Mouse (Mus musculus): Measurements from ENCODE around the gene N4bp2l2.
"Not testable (repeated sequence)": the region's sequence is repeated elsewhere in the genome, so short reads cannot be mapped to it uniquely, and the experiment has no call there.

N4bp2l2 gene

DNA sequence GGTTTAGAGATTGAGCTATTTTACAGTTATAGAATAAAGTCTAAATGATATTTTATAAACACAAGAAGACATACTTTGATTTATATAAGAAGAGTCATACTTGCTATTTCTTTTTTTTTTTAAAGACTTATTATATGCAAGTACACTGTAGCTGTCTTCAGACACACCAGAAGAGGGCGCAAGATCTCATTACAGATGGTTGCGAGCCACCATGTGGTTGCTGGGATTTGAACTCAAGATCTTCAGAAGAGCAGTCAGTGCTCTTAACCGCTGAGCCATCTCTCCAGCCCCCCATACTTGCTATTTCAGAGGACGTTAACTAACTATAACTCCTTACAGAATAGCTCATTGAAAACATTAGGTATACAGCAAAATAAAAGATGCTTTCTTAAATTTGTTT is 22.6 kb downstream of the N4bp2l2 start:
- DNase-seq (ENCODE audit: low spot score in 2 of 2): not testable (repeated sequence)

DNA sequence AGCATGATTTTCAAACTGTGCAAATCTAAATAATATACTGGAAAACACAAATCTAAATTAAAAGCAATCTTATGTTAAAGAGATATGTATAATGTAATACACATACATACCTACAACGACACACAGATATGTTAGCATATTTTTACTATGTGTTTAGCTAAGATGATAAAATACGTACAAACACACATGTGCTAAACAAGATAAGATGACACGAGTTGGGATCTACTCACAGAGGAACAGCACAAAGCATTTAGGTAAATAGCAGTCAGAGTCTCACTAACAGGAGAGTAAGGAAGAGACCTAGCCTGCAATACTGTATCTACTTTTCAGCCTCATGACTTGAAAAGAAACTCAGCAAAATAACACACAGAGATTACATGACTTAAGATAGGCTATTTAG is 24.5 kb downstream of the N4bp2l2 start:
- no peak for DNase-seq (ENCODE audit: low spot score in 2 of 2)

DNA sequence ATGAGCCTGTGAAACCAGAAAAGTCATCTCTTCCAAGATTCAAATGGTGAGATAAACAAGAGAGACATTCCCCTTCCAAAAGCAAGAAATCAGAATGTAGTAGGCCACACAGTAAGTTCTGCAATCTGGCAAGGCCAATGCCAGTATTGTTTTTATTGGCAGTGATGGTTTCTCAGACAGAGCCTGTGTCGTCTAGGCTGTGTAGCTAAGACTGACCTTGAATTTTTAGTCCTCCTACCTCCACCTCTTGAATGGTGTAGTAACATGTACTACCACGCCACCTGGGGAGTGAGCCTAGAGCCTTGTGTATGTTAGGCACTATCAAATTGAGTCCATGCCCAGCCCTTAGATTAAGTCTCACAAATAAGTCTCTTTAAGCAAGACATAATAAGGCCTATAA is 36.3 kb downstream of the N4bp2l2 start:
- no peak for DNase-seq (ENCODE audit: low spot score in 2 of 2)

DNA sequence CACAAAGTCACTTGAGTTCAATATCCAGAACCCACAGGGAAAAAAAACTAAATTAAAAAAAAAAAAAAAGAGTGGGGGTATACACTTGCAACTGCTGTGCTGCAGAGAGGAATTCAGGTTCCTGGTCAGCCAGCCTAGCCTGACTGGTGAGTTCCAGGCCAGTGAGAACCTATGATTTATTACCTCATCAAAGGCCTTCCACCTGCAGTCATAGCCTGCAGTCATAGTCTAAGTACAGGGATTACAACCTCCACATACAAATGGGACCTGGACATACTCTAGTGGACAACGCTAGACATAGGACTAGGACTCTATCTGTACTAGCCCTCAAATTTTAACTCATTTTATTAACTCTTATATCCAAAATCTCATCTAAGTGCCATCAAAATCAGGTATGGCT is 36.7 kb downstream of the N4bp2l2 start:
- DNase-seq (ENCODE audit: low spot score in 2 of 2): no peak

DNA sequence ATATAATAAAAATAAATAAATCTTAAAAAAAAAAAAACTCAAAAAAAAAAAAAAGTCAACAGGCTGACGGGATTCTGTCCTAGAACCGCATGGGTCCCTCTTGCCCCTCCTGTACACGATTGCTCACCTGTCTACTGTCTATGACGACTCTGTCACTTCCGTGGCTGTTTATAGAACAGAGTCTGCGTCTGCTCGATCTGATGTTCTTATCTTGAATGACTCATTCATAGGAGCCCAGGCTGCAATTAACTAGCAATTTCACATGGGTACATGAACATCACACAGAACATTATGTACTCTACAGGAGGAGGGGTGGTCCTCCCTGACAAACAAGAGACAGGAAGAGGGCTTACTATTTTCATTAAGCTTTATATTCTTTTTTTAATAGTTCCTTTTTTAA is 40.5 kb downstream of the N4bp2l2 start:
- DNase-seq (ENCODE audit: low spot score in 2 of 2): no peak

DNA sequence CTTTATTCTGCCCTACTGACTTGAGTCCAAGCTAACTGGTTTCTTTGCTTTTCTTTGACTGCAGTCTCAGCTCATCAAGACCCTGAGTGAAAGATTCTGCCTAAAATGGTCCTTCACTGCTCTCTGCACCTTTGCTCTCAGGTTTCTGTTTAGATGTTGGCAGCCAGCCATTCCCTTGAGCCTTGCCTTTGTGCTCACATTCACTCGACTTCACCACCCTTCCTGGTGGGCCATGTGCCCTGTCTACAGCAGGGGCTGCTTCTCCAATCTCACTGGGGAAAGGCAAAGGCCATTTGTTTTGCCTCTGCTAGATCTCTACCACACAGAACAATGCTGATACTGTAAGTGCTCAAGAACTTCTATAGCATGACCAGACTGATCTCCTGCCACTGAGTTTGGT is 43.2 kb downstream of the N4bp2l2 start:
- DNase-seq (ENCODE audit: low spot score in 2 of 2): no peak

DNA sequence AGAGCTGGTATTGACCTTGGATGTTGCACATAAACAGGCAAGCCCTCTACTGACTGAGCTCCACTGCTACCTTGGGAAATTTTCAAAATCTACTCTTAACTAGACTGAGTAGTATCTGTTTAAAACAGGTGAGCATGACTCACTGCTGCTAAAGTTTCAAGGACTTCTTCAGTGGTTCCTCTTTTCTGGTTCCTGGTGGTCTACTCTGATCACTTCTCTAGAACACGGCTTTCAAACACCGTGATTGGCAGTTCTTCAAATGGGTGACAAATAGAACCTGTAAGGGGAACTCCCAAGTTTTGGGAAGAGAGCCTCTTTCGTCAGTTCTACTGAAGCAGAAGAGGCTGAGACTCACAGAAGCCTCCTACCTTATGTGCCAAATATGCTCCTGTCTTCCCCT is 44.4 kb downstream of the N4bp2l2 start:
- DNase-seq (ENCODE audit: low spot score in 2 of 2): no peak

DNA sequence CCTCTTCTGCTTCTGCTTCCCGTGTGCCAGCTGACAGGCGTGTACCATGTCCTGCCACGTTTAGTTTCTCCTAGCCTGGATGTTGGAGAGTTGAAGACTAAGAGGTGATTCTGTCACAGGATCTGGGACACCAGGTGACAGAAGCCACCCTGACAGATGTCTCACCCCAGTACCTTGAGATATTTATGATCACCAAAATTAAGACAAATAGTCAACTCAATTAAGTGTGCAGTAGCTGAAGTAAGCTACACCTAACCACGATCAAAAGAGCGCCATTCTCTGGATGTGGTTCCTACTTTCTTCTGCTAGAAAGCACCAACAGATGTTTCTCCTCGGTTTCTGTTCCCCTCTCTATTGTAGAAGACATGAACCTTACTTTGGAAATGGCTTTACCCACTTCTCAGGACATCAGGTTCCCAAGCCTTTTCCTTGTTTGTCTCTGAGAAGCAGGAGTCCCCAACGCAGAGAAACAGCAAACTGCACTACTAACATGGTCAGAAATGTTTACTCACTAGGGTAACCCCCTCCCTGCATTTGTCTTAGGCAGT is 45.3 kb downstream of the N4bp2l2 start:
- DNase-seq (ENCODE audit: low spot score in 2 of 2): no peak

DNA sequence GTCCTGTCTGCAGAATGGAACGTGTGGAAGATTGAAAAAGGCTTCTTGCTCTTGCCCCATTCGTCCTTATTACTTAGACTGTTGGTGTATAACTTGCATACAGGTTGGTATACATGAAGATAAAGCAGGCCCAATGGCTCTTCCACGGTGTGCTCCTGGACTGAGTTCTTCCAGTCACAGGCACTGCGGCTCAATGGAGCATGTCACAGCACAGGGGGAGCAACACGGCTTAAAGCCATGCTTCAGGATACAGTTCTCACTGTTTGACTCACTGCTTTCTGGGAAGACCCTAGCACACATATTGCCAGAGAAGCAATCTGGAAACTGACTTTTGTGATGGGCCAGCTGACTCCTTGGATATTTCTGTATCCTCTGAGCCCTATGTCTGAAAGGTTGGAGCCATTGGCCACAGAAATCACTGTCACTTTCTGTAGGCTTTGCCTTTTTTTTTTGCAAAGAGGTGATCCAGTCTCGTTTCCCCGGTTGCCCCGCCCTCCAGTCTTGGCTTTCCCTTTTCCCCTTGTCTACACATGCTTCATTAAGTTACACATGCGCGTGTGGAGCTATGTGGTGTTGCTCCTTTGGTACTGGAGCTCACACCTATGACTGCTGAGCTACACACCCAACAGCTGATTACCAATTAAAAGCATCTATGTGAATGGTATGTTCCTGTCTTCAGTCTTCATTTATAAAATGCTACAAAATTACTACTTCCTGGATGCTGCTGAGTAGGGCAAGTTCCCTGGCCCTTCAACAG is 47.2 kb downstream of the N4bp2l2 start:
- no peak for DNase-seq (ENCODE audit: low spot score in 2 of 2)

DNA sequence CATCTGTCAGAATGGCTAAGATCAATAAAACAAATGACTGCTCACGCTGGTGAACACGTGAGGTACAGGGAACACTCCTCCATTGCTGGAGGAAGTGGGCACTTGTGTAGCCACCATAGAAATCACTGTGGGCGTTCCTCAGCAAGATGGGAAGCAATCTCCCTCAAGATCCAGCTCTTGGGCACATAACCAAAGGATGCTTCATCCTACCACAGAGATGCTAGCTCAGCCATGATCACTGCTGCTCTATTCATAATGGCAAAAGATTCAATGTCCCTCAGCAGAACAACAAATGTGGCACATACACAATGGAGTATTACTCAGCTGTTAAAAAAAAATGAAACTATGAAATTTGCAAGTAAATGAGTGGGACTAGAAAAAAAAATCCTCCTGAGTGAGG is 49.3 kb downstream of the N4bp2l2 start:
- no peak for DNase-seq (ENCODE audit: low spot score in 2 of 2)

DNA sequence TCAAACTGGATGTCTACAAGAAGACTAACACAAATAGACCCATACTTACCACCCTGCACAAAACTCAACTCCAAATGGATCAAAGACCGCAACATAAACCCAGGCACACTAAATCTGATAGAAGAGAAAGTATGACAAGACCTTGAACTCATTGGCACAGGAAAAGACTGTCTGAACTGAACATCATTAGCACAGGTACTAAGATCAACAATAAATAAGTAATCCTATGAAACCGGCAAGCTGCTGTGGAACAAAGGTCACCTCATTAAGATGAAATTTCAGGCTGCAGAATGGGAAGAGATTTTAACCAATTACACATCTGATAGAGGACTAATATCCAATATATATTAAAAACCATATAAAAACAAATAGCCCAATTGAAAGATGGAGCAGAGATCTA is 49.8 kb downstream of the N4bp2l2 start:
- no peak for DNase-seq (ENCODE audit: low spot score in 2 of 2)

DNA sequence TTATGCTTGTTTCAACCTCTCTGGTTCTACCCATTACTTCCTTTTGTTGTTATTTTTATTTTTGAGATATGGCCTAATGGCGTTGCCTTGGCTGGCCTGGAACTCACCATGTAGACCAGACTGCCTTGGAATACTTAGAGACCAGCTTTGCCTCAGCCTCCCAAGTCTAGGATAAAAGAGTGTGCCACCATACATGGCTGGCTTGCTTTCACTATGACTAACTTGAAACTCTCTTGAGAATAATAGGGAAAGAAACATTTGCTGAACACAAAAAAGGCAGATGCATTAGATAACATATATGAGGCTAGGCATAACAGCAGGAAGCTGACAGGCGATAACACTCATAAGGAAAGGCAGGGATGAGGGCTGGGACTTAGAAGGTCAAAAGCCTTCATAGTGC is 51.9 kb downstream of the N4bp2l2 start:
- no peak for DNase-seq (ENCODE audit: low spot score in 2 of 2)

DNA sequence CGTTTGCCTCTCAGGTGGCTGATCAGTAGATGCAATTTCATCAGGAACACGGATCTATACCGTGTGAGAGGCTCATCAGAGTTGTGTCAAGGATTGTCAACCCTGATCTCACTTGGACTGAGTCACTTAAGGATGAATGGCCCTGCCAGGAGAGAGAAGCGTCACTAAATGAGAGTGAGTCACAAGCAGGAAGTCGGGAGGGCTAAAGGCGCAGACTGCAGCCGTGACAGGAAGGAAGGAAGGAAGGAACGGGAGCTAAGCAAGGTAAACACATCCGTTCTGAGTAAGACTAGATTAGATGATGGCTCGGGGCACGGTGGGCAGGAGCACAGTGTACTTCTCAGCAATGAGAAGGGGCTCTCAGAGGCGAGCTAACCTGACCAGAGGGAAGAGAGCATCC is 54.3 kb downstream of the N4bp2l2 start:
- DNase-seq (ENCODE audit: low spot score in 2 of 2): peak in 1 of 2 experiments; percentile 24

DNA sequence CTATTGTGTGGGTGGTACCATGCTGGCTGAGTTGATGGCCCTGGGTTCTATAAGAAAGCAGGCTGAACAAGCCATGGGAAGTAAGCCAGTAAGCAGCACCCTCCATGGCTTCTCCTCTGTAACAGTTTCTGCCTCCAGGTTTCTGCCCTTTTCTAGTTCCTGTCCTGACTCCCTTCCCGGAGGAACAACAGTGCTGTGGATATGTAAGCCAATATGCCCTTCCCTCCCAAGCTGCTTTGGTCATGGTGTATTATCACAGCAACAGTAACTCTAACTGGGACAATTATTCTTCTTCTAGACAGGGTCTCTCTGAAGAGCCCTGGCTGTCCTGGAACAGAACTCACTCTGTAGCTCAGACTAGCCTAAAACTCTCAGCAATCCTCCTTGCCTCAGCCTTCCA is 54.8 kb downstream of the N4bp2l2 start:
- no peak for DNase-seq (ENCODE audit: low spot score in 2 of 2)

DNA sequence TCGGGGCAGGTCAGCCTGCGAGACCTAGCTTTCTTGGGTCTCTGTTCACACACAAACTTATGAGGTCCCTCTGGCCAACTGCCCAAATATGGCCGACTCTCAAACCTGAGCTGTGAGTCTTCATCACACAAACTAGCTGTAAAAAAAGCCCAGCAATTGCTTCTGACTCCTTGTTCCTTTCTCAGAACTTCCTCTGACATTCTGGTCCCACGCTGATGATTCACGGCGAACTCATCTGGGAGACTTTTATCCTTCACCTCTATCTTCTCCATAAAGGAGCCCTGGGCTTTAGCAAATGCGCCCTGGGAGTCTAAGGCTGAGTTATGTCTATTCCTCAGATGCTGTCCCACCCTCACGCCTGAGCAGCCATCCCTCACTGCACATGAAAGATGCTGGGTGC is 58.4 kb downstream of the N4bp2l2 start:
- DNase-seq (ENCODE audit: low spot score in 2 of 2): no peak

DNA sequence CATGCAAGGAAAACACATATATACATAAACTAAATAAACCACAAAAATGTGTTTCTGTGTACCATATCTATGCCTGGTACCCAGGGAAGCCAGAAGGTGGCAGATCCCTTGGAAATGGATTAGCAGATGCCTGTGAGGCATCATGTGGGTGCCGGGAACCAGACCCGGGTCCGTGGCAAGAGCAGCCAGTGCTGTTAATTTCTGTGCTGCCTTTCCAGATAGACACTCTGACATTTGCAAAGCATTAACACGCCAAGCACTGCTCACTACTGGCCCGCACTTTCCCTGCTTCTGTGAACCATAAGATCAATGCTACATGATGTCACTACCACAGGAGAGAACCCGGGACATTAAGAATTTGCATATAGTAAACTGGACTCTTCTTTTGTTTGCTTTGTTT is 59.9 kb downstream of the N4bp2l2 start:
- DNase-seq (ENCODE audit: low spot score in 2 of 2): no peak

DNA sequence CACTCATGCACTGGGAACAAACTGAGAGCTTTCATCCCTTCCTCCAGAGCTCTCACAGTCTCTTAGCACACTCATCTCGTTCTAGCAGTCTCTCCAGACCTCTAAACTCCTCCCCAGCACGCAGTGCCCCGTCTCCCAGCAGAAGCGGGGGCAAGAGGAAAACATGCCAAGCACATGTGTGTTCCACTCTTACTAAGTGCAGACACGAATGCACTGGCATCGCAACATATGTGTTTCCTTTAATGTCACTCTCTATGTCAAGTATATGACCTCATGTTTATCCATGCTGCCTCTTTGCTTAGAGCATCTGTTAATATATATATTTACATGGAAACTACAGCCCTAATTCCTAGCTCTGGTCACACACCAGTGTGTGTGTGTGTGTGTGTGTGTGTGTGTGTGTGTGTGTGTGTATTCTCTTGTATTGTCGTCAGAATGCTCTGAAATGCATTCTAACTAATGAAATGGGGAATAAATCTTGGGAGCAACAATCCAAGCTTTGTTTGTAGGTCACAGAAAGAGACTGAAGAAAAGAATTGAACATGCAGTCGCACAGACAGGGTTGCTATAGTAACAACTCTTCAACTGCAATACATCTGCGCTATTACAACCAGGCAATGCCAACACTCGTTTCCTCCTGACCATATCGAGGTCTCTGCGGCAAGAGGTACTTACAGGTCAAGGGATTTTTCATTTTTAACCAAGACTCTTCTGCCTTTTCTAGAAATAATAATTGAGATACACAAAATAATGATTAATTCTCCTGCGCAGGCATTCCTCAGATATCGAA is 64.3 kb downstream of the N4bp2l2 start:
- DNase-seq (ENCODE audit: low spot score in 2 of 2): no peak

DNA sequence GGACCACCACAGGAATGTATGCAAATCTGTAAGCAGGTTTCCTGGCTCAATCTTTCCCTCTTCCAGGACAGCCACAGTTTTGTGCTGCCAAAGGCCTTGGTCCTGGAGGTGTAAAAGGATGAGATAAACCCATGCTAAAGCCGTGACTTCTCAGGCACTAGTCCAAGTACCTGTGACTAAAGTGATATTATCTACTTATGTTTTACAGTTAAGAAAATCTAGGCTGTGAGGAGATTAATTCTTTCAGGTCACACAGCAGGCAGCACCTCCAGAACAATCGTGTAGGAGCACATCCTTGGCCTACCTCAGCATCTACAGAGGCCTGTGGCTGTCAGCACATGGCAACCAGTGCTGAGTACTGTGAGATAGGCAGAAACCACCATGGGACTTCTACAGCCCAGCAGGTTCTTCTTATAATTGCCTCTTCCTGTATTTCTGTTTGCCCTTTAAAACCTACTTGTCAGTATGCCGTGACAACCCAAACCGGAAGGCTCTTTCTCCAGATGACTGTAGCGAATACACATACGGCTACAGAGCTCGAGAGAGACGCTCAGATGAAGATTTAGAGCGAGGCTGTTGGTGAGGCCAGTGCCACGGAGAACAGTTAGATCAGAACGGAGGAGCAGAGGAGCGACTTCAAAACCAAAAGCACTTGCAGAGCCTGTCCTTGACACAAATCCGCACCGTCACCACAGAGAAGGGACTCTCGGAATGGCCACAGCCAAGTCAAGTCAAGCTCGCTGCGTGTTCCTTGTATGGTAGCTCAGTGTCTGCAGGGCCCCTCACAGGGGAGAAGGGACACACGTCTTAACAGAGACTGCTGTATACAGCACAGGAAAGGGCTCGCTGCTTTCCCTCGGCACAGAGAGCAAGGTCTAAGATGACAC is 65.2 kb downstream of the N4bp2l2 start:
- DNase-seq (ENCODE audit: low spot score in 2 of 2): no peak

DNA sequence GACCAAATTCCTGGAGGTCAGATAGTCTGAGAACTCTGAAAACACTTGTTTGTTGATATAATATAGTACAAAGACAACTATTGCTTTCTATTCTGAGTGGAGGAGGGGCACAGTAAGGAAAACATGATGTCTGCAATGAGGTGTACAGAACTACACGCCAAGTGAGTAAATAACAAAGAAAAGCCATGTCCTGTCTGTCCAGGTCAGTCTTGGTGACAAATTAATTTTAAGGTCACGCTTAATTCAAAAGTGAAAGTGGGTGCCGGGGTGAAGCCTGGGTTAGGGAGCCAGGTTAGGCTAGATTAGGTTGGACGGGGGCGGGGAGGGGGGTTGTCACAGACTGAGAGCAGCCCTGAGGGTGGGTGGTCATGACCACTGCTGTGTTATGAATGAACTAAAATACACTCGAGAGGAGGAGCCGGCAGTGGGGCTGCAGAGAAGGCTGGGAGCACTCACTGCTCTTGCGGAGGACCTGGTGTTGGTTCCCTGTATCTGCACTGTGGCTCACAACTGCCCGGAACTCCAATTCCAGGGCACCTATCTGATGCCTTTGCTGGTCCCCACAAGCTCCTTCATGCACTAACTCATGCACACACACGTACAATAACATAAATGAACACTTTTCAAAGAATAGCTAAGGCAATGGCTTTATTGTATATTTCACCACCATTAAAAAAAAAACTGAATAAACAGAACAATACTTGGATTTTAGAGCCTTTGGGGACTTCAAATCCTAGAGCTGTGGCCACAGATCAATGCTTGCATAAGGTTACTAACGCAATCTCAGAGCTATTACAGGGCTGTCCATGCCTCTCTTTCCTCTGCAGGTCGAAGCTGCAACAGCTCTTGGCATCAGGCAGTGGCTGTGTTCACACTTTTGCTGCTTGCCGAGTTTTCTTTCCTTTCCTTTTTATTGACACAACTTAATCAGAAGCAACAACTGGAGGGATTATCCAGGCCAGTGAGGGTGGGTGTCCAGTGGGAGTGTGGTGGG is 66.4 kb downstream of the N4bp2l2 start:
- DNase-seq (ENCODE audit: low spot score in 2 of 2): no peak

DNA sequence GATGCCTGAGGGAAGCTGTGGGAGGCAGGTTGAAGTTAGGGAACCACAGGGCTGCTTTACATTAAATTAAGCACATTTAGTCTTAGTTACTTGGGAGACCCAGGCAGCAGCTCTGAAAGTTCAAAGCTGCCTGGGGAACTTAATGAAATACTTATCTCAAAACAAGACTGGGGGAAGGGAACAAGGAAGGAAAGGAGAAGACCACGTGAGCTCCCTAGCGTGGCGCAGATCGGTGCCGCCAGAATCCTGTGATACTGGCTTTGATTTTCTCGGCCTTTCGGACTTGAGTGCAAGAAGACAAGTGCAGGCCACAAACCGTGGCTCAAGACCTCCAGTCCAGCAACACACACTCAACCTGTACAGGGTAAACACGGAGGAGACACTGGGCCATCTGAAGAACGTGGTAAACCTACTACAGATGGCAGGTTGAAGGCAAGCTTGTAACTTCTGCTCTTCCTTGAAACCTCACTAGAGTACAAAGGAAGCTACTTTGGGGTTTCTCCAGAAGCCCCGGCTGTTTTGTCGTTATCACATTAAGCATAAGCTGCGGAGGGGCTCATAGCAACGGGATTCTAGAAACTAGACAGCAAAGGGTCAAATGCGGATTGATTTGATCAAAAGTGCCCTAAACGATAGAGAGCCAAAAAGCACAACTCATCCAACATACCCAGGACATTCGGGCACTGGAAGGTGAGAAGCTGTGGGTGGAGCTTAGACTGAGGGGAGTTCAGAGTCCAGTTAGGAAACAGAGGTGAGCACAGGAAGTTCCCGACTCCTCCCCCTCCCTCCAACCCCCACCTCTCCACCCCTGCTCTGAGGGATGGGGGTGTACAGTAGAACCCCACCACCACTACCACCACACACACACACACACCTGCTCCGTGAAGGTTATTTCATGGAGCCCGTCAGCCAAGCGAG is 67.5 kb downstream of the N4bp2l2 start:
- no peak for DNase-seq (ENCODE audit: low spot score in 2 of 2)
